Mouse (Mus musculus): ENCODE measurements around the gene Lrrc8b.
A peak's percentile ranks its signal among the peaks of the same experiment; 100 is the strongest.

The Lrrc8b gene

DNA sequence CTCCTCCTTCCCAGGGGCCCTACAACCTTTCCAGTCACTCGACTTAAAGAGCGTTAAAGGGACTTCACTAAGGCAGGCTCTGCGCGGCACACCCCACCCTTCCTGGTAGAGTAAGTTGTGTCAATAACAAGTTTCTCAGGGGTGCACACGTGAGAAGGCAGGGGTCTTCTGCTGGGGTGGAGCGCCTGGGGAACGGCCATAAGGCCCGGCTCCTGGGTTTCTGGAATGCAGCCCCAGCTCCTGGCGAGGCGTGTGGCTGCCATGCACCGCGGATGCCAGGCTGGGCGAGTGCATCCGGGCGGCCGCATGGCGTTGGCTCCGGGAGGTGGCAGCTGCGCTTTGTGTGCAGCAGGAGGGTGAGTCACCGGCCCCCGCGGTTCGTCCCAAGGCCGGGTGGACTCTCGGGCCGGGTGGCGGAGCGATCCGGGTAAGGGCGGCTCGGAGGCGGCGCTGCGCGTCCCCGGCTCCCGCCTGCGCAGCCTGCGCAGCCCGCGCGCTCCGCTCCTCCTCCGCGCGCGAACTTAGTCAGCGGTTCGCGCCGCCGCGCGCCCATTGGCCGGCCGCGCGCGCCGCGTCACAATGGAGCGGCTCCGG is at the start of gene Lrrc8b:
Gene Lrrc8b (plus strand): TSS at position 578 of the 594 bp plus-strand sequence.
- peak; percentile 88 for DNase-seq

- DNase-seq, result no peak
These were observed 34.1 kb upstream of the Lrrc8b start for GRCm38 (mm10) chr5:105381482-105381881.

DNA sequence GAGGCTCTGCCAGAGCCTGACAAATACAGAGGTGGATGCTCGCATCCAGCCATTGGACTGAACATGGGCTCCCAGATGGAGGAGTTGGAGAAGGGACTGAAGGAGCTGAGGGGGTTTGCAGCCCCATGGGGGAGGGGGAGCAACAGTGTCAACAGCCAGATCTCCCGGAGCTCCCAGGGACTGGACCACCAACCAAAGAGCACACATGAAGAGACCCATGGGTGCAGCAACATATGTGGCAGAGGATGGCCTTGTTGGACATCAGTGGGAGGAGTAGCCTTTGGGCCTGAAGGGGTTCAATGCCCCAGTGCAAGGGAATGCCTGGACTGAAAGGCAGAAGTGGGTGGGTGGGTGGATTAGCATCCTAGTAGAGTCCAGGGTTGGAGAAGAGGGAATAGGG is 25.2 kb upstream of the Lrrc8b start:
- DNase-seq, result no peak

DNA sequence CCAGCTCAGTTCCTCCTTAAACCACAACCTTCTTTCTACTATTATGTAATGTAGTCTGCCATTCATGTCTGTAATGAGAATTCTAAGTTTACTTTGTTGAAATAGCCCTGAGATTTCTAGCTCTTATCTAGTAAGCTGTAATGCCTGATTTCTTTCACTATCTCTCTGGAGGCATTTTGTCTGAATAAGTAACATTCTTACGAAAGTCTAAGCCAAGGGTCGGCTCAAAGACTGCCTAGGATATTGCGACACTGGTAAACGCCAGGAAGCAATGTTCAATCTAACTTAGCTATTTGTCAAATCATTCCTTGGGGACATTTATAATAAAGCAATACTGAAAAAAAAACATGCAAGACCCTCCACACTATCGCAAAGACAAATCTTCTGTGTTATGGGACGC is 21.8 kb upstream of the Lrrc8b start:
- DNase-seq, result no peak

GRCm38 (mm10) chr5:105395188-105395587 is 20.4 kb upstream of the Lrrc8b start:
- no peak for DNase-seq

- no peak for DNase-seq
These were observed 16.6 kb upstream of the Lrrc8b start for GRCm38 (mm10) chr5:105398966-105399365.

DNA sequence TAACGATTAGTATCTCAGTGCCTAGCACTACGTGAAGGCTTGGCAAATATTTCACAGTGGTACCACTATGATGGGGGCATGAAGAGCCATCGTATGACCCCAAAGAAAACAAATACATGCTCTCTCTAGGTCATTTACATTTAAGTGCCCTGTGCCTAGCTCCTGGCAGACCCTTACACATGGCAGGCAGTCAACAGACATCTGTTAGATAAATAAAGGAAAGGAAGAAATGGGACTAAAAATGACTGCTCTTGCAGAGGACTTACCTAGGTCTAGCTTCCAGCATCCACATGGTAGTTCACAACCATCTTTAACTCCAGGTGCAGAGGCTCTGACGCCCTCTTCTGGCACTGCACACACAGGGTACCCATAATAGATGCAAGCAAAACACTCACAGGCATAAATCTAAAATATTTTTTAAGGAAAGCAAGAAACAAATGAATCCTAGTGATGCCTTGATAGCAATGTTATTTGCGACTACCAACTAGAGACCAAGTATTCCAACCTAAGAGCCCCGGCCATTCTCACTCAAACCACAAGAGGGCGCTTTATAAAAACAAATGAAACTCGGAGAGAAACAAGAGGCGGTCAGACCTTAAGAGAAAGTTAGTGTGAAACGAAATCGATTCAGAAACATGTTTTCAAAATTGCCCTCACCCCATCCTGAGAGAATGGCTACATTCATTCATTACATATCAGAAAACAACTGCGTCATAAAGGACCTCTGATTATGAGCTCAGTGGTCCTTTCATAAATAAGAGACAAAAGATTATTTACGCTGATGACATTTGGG is 15.7 kb upstream of the Lrrc8b start:
- peak; percentile 81 for DNase-seq

DNA sequence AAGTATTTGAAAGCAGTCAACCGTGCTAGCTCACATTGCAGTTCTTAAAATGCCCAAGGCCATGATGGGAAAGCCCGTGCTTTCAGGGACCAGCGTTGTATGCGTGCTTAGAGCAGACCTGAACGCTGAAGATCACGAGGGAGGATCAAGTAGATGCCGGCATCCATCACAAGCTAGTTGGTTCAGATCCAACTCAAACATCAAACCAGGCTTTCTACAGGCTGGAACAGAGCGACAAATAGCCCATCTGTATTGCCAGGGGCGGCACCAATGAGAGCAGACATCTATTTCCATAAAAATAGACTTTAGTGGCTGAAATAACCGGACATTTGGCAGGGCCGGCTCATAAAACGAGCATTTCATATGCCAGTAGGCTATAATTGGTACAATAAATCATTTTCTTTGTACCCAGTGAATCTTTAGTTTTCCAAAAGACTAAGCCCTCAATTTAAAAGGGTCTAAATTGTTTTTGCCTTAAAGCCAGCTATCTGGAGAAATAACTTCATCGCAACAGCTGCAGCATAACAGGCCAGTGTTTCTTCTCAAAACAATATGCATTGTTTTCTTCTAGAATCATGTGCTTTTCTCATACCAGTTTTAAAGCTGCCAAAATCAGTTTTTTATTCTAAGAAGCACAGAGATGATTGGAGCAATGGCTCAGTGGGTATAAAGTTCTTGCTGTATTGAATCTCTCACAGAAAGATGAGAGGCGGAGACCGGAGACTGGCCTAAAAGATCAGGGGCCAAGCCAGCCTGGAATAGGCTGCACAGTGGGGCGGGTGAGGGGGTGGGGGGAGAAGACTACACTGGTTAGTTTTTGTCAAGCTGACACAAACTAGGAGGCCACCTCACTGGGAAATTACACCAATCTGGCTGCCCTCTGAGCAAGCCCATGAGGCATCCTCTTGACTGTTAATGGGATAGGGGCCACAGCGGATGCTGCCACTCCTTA is 14.9 kb upstream of the Lrrc8b start:
- peak; percentile 31 for DNase-seq

DNA sequence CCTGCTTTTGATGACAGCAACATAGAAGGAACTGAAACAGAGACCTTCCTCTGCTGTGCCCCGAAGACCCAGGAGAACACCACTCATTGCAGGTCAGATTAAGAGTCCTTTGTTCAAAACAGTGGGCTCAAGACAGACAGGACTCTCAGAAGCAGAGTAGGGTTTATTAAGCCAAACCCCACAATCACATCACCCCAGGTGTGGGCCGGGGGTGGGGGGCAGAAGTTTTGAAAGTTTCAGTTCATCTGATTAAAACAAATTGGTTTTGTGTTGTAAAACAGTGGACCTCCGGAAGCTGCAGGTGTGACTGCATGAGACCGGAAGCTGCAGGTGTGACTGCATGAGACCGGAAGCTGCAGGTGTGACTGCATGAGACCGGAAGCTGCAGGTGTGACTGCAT is 14.0 kb upstream of the Lrrc8b start:
- no peak for DNase-seq

- peak; percentile 75 for DNase-seq
These were observed 10.6 kb upstream of the Lrrc8b start for GRCm38 (mm10) chr5:105404961-105405360.

DNA sequence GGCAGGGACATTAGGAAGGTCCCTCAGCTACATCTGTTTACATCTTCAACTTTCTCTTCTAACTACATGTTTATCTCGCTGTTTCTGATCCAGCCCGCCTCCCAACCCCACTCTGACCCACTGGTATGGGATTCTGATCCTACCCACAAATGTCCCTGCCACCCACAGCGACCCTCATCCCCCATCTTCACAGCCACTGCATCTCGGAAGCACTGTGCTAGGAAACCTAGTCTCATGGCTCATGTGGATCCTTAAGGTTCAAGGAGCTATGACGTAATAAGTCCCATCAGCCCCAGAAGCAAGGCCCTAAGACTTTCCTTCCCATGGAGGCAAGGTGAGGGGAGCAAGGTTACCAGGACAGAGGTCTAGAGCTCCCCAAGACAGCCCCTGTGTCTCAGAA is 7.9 kb upstream of the Lrrc8b start:
- no peak for DNase-seq

GRCm38 (mm10) chr5:105409092-105409491 is 6.5 kb upstream of the Lrrc8b start:
- no peak for DNase-seq

GRCm38 (mm10) chr5:105410521-105411293 is 4.9 kb upstream of the Lrrc8b start:
- no peak for DNase-seq

DNA sequence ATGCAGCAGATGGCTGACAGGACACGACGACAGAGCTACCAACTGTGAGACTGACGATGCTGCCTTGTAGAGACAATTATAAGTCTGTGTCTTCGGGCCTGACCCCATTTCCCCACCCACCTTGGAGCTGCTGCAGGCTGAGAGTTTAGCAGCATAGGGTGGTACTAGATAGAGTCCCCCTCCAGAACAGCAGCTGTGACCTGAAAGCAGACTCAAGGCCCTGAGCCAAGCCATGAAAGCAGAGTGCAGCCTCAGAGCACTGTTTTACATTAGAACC is 4.3 kb upstream of the Lrrc8b start:
- DNase-seq, result no peak

DNA sequence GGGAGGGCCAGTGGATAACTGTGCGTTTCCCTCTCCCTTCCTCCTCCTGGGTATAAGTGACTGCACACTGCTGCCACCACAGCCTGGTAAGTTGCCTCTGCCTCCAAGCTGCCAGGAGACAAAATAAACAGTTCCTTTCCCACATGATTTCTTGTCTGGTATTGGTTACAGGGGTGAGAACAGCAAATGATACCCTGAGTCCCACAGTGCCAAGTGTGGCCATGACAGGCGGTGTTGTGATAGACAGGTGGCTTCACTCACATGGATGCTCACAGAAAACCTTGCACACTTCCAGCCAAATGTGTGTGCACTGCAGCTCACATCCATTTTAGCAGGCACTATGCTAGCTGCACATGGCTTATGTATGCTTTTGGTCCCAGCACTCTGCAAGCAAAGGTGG is 3.8 kb upstream of the Lrrc8b start:
- no peak for DNase-seq

DNA sequence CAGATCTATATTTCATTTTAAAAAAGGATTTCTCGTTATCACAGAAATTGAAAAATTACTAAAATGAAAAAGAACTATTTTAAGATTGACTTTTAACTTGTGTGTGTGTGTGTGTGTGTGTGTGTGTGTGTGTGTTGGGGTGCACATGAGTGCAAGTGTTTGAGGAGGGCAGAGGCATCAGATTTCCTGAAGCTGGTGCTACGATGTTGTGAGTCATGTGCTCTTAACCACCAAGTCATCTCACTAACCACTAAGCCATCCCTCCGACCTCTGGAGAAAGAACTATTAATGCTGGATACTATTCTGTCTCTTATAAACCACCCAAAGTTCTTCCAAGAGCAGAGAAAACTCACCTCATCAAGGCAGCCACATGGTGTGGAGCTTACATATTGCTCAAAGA is 2.9 kb upstream of the Lrrc8b start:
- no peak for DNase-seq

GRCm38 (mm10) chr5:105414341-105415120 is 1.0 kb upstream of the Lrrc8b start:
- no peak for DNase-seq

DNA sequence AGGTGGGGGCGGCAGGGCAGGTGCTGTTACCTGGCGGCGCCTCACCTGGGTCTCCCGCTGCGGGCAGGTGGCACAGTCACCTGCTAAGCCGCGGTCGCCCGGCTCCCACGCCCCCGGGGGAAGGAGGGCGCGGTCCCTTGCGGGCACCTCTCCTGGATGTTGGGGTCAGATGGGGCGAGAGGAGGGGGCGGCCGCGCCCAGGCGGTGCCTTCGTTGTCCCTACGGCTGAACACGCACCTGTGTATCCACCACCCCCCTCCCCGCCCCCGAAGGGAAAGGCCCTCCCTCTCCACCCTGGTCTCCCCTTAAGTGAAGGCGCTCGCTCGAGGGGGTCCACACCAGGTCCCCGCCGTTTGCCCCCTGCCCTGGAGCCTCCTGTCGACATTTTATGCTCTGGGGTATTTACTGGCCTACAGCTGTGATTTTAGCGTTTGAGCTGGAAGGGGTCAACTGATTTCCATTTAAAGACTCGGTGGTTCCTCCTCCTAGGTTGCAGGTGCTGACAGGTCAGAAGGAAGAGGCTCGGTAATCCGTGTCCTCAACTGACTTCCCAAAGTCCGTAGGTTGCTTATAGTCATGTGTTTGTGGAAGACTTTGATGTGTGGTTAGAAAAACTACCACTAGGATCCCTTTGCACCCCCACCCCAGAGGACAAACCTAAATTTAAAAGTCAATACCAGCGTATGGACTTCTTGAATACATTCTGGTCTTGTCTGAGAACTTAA is 538 bp downstream of the Lrrc8b start:
- no peak for DNase-seq

GRCm38 (mm10) chr5:105417217-105417616 is 1.6 kb downstream of the Lrrc8b start:
- no peak for DNase-seq

DNA sequence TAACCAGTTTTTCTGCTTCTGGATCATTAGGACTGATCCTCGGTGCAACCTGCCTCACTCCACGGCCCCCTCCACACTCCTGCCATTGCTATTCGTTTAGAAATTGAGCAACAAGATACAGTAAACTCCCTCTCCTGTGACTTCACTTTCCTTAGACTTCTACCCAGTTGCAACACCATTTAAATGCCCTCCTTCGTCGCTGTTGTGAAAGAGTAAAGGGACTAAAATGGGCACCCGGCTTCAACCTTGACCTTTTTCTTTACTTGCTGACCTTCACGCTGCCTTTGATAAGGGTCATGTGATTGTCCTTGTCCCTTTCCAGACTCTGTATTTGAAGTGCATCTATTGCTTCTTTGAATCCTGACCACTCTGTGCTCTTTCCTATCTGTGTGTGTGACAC is 2.8 kb downstream of the Lrrc8b start:
- DNase-seq, result no peak

GRCm38 (mm10) chr5:105418851-105419250 is 3.3 kb downstream of the Lrrc8b start:
- DNase-seq, result no peak
